Comparison of ENCODE assay signal across 8 mouse cellular contexts in the genomic region with DNA sequence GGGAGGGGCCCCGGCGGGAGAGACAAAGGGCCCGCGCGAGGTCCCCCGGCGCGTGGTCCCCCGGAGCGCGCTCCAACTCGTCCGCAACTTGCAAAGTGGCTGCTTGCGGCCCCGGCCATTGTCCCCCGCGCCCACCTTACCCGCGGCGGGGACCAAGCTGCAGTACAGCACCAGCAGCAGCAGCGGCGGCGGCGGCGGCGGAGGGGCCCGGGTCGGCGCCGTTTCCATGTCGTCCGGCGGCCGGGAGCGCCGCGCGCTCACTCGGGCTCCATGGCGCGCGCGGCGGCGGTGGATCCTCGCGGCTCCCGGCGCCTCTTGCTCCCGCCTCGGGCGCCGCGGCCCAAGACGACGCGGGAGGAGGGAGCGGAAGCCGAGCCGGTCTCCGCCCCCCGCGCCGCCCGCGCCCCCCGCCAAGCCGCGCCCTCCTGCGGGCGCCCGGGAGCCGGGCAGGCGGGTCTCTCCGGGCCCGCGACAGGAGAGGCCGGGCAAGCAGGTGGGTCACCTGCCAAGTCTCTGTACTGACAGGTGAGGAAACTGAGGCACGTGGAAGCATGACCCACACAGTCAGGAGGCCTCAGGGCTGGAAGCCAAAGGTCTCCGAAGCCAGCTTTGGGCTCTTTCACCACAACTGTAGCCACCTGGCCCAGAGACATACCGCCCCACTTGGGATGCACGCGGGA. TPM values are rescaled to one million over a fixed set of nuclear protein-coding genes. Genes with fewer than 3 reads are reported as not detected.
A peak's percentile ranks its signal among the peaks of the same experiment; 100 is the strongest.
DNase-seq lines count a peak whose midpoint lies in the region; ATAC-seq and TF ChIP-seq lines count a peak whose summit lies in the region.

Lrp5 (minus strand) TSS at position 350 of the 680 bp plus-strand sequence.

- H3K4me1 ChIP-seq in hindbrain, postnatal 0 days (ENCODE audit: insufficient read depth, low read length), result peaks cover 16% of the 10 kb centered on the region
- peaks cover 58% of the 10 kb centered on the region for H3K4me1 ChIP-seq in liver, embryonic 15.5 days (replicated peaks)
- peaks cover 15% of the 10 kb centered on the region for H3K4me1 ChIP-seq in neural tube, embryonic 11.5 days (ENCODE audit: control insufficient read depth, insufficient read depth, low read length)

- peak within 1 kb of the TSS; percentile 99 for H3K4me2 ChIP-seq in hindbrain, postnatal 0 days (ENCODE audit: low read depth, low read length)
- peak within 1 kb of the TSS; percentile 76 for H3K4me2 ChIP-seq in liver, embryonic 15.5 days
- peak within 1 kb of the TSS; percentile 94 for H3K4me2 ChIP-seq in neural tube, embryonic 11.5 days (ENCODE audit: low read depth)

- TF ChIP-seq CTCF in hindbrain, postnatal 0 days (IDR thresholded peaks at IDR 0.05; ENCODE audit: low read depth), result 0 out of 2 replicates have a peak, but pooled peaks have one; percentile 7

- no peaks in the 10 kb centered on the region for H3K9me3 ChIP-seq in hindbrain, postnatal 0 days (ENCODE audit: low read length)
- H3K9me3 ChIP-seq in liver, embryonic 15.5 days (replicated peaks), result no peaks in the 10 kb centered on the region
- H3K9me3 ChIP-seq in neural tube, embryonic 11.5 days (ENCODE audit: control insufficient read depth, low read length), result no peaks in the 10 kb centered on the region

- DNase-seq in layer of hippocampus, postnatal 10 days (ENCODE audit: low spot score in 2 of 2), result peak; percentile 41 to 69
- no peak for DNase-seq in layer of hippocampus, adult 11-12 months (ENCODE audit: low spot score)
- DNase-seq in adrenal gland, postnatal 4 days (ENCODE audit: low spot score in 2 of 2), result peak in 1 of 2 experiments; percentile 33
- peak; percentile 72 for DNase-seq in gastrocnemius, postnatal 25 days
- peak; percentile 38 for DNase-seq in hindbrain, postnatal 0 days (ENCODE audit: low spot score)
- peak; percentile 50 for DNase-seq in neural tube, embryonic 11.5 days (ENCODE audit: low spot score)
- peak; percentile 73 for DNase-seq in yolk sac, embryonic 10.5 days (ENCODE audit: low spot score)

- H3K27me3 ChIP-seq in hindbrain, postnatal 0 days (ENCODE audit: insufficient read depth, low read length), result 0 out of 2 replicates have a peak, but pooled peaks cover 5% of the 10 kb centered on the region
- peaks cover 31% of the 10 kb centered on the region for H3K27me3 ChIP-seq in liver, embryonic 15.5 days
- H3K27me3 ChIP-seq in neural tube, embryonic 11.5 days (ENCODE audit: control insufficient read depth, insufficient read depth, low read length), result no peaks in the 10 kb centered on the region; the same call in 1 of the 2 replicates

- no peaks in the 10 kb centered on the region for H3K36me3 ChIP-seq in hindbrain, postnatal 0 days (ENCODE audit: insufficient read depth, low read length)
- H3K36me3 ChIP-seq in liver, embryonic 15.5 days (replicated peaks), result no peaks in the 10 kb centered on the region
- no peaks in the 10 kb centered on the region for H3K36me3 ChIP-seq in neural tube, embryonic 11.5 days (ENCODE audit: control insufficient read depth, insufficient read depth, low read length)

- H3K9ac ChIP-seq in hindbrain, postnatal 0 days (replicated peaks; ENCODE audit: low read length), result peak within 1 kb of the TSS; percentile 68
- H3K9ac ChIP-seq in liver, embryonic 15.5 days, result peak within 1 kb of the TSS; percentile 58
- peak within 1 kb of the TSS; percentile 86 for H3K9ac ChIP-seq in neural tube, embryonic 11.5 days (ENCODE audit: low read length)

- under 1% methylated on average over 52 of the region's 83 CpGs for WGBS in hindbrain, postnatal 0 days
- under 1% methylated on average over 83 of the region's 83 CpGs for WGBS in liver, embryonic 15.5 days (ENCODE audit: insufficient replicate concordance)
- WGBS in neural tube, embryonic 11.5 days, result 1% methylated on average over 58 of the region's 83 CpGs

- peak; percentile 24; the same call in 1 of the 2 replicates for ATAC-seq in hindbrain, postnatal 0 days
- peak; percentile 30 for ATAC-seq in liver, embryonic 15.5 days (ENCODE audit: insufficient read depth)
- no peak for ATAC-seq in neural tube, embryonic 11.5 days (ENCODE audit: insufficient read depth, low FRiP score, low TSS enrichment)

- peak within 1 kb of the TSS; percentile 20; the same call in 1 of the 2 replicates for H3K27ac ChIP-seq in hindbrain, postnatal 0 days
- H3K27ac ChIP-seq in liver, embryonic 15.5 days (replicated peaks), result peak within 1 kb of the TSS; percentile 80
- no peak within 1 kb of the TSS for H3K27ac ChIP-seq in neural tube, embryonic 11.5 days (ENCODE audit: low read depth, low read length)

- peak within 1 kb of the TSS; percentile 83 for H3K4me3 ChIP-seq in hindbrain, postnatal 0 days (ENCODE audit: low read length)
- H3K4me3 ChIP-seq in liver, embryonic 15.5 days (replicated peaks), result peak within 1 kb of the TSS; percentile 66
- H3K4me3 ChIP-seq in neural tube, embryonic 11.5 days (ENCODE audit: low read depth, low read length), result peak within 1 kb of the TSS; percentile 94

RNA-seq across cellular contexts. Expression of gene Lrp5, which starts in this region (rescaled TPM):
- 10 to 100 TPM; 13.3 to 14.3 TPM for total RNA-seq in layer of hippocampus, postnatal 10 days (2021)
- total RNA-seq in adrenal gland, postnatal 4 days (2021), result 100 to 1,000 TPM; 109 to 117 TPM
- total RNA-seq in gastrocnemius, postnatal 25 days (2021), result 10 to 100 TPM; 24.6 to 28.2 TPM
- total RNA-seq in hindbrain, postnatal 0 days (2014; rRNA removed), result 16.4 and 17.6 TPM in 2 replicates
- polyA plus RNA-seq in hindbrain, postnatal 0 days (2015; fragmentation: Nextera tagmentation; extraction: Ambion mirVana), result 0.69 and 1.1 TPM in 2 replicates
- 2.1 and 2.6 TPM in 2 replicates for polyA plus RNA-seq in liver, embryonic 15.5 days (2015; fragmentation: Nextera tagmentation; extraction: Ambion mirVana)
- polyA plus RNA-seq in neural tube, embryonic 11.5 days (2014; fragmentation: Nextera tagmentation; extraction: Ambion mirVana), result 3.2 and 3.8 TPM in 2 replicates
